Mouse (Mus musculus) hindbrain, embryonic 14.5 days (tissue): ENCODE measurements around the gene Adk. TPM values are rescaled to one million over a fixed set of nuclear protein-coding genes. Genes with fewer than 3 reads are reported as not detected.

Source experiments
- ATAC-seq: fragments of 200-750 bp; cut with Nextera tagmentation; 2 replicates; pipeline ENCODE4 v1.8.0; 2017; ENCODE audit warnings: moderate number of reproducible peaks, mild to moderate bottlenecking, moderate TSS enrichment, moderate library complexity; ENCODE audit not compliant: low FRiP score
- DNase-seq: peaks from one replicate; pipeline ENCODE4 v3.0.0-alpha.2; 2015; ENCODE audit warnings: low spot score
- H3K27ac ChIP-seq: fragments of 300-500 bp; sonication (generic); 2 replicates; pipeline ENCODE4 v1.5.1; 2014; ENCODE audit warnings: mild to moderate bottlenecking, moderate library complexity
- H3K27me3 ChIP-seq: fragments of 300-500 bp; sonication (generic); 2 replicates; pipeline ENCODE4 v1.6.1; 2014; ENCODE audit warnings: mild to moderate bottlenecking, low read length, mixed read lengths; ENCODE audit not compliant: control insufficient read depth, insufficient read depth
- H3K36me3 ChIP-seq: fragments of 300-500 bp; sonication (generic); replicated peaks from 2 replicates; pipeline ENCODE4 v1.6.1; 2014; ENCODE audit not compliant: control insufficient read depth, insufficient read depth
- H3K4me1 ChIP-seq: fragments of 300-500 bp; sonication (generic); replicated peaks from 2 replicates; pipeline ENCODE4 v1.6.1; 2014; ENCODE audit warnings: antibody characterized with exemption, low read length, mixed read lengths; ENCODE audit not compliant: control insufficient read depth, insufficient read depth
- H3K4me2 ChIP-seq: fragments of 300-500 bp; sonication (generic); replicated peaks from 2 replicates; pipeline ENCODE4 v1.6.1; 2014; ENCODE audit warnings: mild to moderate bottlenecking, moderate library complexity
- H3K4me3 ChIP-seq: fragments of 300-500 bp; sonication (generic); replicated peaks from 2 replicates; pipeline ENCODE4 v1.5.1; 2014; ENCODE audit warnings: mild to moderate bottlenecking, low read length
- H3K9ac ChIP-seq: fragments of 300-500 bp; sonication (generic); 2 replicates; pipeline ENCODE4 v1.6.1; 2014
- H3K9me3 ChIP-seq: fragments of 300-500 bp; sonication (generic); 2 replicates; pipeline ENCODE4 v1.6.1; 2016; ENCODE audit warnings: low read length; ENCODE audit not compliant: control insufficient read depth
- WGBS: fragments of 180-500 bp; shearing (Covaris S2); extraction: QIAGEN DNeasy Blood & Tissue Kit; methylation state at CpG from one replicate; pipeline ENCODE4 v1.1.7; 2014; 5-methylcytosine and 5-hydroxymethylcytosine counted together
- polyA plus RNA-seq: library from polyadenylated mRNA; unstranded; fragments of >200 nt; fragmentation: Nextera tagmentation; extraction: Ambion mirVana; gene quantifications from 2 replicates; pipeline ENCODE4 v1.2.1, GENCODE M21; 2014

The Adk gene
- polyA plus RNA-seq, 1 experiment from 2014 or later: 40.2 TPM

DNA sequence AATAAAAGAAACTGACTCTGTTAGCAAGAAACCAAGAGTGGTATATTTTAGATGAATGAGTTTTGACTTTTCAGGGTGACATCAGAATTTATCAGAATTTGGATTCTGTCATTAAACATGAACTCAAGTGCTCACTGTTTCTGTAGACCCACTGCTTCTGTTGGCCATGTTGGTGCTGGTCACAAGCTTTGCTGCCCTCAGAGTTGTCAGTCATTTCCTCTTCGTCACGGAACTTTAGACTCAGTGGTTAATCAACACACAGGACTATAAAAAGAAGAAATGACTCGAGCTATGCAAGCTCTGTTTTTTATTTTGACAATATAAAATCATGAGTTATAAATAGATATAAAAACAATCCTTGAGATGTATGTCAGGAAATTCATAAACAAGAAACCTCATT is 228.1 kb downstream of the Adk start:
- DNase-seq (no peak), ATAC-seq (no peak)
- Histone ChIP-seq H3K27ac (no peak overlapping the region), H3K9me3 (no peaks in the 10 kb centered on the region), H3K27me3 (no peaks in the 10 kb centered on the region), H3K9ac (no peak overlapping the region), H3K36me3 (no peaks in the 10 kb centered on the region), H3K4me2 (no peak overlapping the region), H3K4me3 (no peak overlapping the region), H3K4me1 (0 out of 2 replicates have a peak, but pooled peaks cover 6% of the 10 kb centered on the region)
- 79% methylated on average over 3 of the region's 3 CpGs for WGBS

- no peak for DNase-seq
- no peak overlapping the region for H3K4me3 ChIP-seq
- no peaks in the 10 kb centered on the region for H3K9me3 ChIP-seq
- no peaks in the 10 kb centered on the region for H3K36me3 ChIP-seq
- H3K27ac ChIP-seq: no peak overlapping the region
- H3K4me2 ChIP-seq: no peak overlapping the region
- no peak for ATAC-seq
- 70% methylated on average over 4 of the region's 4 CpGs for WGBS
- H3K27me3 ChIP-seq: no peaks in the 10 kb centered on the region
- H3K9ac ChIP-seq: no peak overlapping the region
- 0 out of 2 replicates have a peak, but pooled peaks cover 6% of the 10 kb centered on the region for H3K4me1 ChIP-seq
These were observed 229.1 kb downstream of the Adk start for GRCm38 (mm10) chr14:21281506-21281905.

DNA sequence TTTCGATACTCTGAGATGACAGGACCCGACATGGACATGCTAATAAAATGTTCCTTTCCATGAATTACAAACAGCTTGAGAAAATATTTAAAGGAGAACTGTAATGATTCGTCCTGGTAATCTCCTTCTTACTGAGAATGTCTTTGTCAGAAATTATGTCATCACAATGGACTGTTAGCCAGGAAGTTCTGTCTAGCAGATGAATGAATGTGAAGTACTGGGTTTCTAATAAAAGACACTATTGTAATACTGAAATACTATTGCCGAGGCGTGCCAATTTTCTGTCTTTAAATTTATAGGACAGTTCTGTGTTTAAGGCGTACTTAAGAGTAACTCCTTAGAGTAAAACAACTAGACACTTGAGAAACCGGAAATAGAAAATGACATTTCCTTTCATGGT is 231.7 kb downstream of the Adk start:
- DNase-seq (no peak), ATAC-seq (no peak)
- Histone ChIP-seq H3K9me3 (no peaks in the 10 kb centered on the region), H3K4me3 (no peak overlapping the region), H3K27me3 (no peaks in the 10 kb centered on the region), H3K9ac (no peak overlapping the region), H3K36me3 (no peaks in the 10 kb centered on the region), H3K4me1 (0 out of 2 replicates have a peak, but pooled peaks cover 6% of the 10 kb centered on the region), H3K4me2 (no peak overlapping the region), H3K27ac (no peak overlapping the region)
- WGBS: 66% methylated on average over 7 of the region's 7 CpGs

DNA sequence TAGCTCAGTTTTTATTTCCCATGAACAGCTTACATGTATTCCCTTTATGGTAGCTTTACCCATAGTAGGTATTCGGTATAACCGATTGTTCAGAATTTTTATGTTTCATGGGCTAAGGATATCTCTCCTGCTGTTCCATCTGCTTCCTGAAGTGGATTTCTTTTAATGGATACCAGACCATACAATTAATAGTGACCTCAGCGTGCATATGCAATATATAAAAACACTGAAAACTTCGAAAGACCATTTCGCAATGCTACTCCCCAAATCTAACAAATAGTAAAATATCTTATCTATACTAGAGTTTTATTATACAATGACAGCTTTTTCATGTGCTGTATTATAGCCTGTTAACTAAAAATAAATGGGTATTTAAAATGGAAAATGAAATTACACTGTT is 232.5 kb downstream of the Adk start:
- Histone ChIP-seq H3K4me3 (no peak overlapping the region), H3K4me1 (0 out of 2 replicates have a peak, but pooled peaks cover 6% of the 10 kb centered on the region), H3K4me2 (no peak overlapping the region), H3K9me3 (no peaks in the 10 kb centered on the region), H3K9ac (no peak overlapping the region), H3K27me3 (no peaks in the 10 kb centered on the region), H3K27ac (no peak overlapping the region), H3K36me3 (no peaks in the 10 kb centered on the region)
- no peak for DNase-seq
- ATAC-seq: no peak
- WGBS: 96% methylated on average over 5 of the region's 5 CpGs

GRCm38 (mm10) chr14:21286274-21286673 is 233.9 kb downstream of the Adk start:
- no peaks in the 10 kb centered on the region for H3K9me3 ChIP-seq
- 72% methylated on average over 7 of the region's 7 CpGs for WGBS
- H3K36me3 ChIP-seq: no peaks in the 10 kb centered on the region
- DNase-seq: no peak
- no peak overlapping the region for H3K4me3 ChIP-seq
- no peak overlapping the region for H3K4me2 ChIP-seq
- H3K27ac ChIP-seq: no peak overlapping the region
- no peak overlapping the region for H3K9ac ChIP-seq
- H3K4me1 ChIP-seq: 0 out of 2 replicates have a peak, but pooled peaks cover 6% of the 10 kb centered on the region
- no peak for ATAC-seq
- no peaks in the 10 kb centered on the region for H3K27me3 ChIP-seq

- Histone ChIP-seq H3K4me3 (no peak overlapping the region), H3K27me3 (no peaks in the 10 kb centered on the region), H3K36me3 (no peaks in the 10 kb centered on the region), H3K9me3 (no peaks in the 10 kb centered on the region), H3K4me2 (no peak overlapping the region), H3K9ac (no peak overlapping the region), H3K4me1 (0 out of 2 replicates have a peak, but pooled peaks cover 4% of the 10 kb centered on the region), H3K27ac (no peak overlapping the region)
- DNase-seq (no peak), ATAC-seq (no peak)
- WGBS: 68% methylated on average over 9 of the region's 9 CpGs
These were observed 235.5 kb downstream of the Adk start for GRCm38 (mm10) chr14:21287726-21288442.

GRCm38 (mm10) chr14:21299743-21300142 is 247.4 kb downstream of the Adk start:
- no peaks in the 10 kb centered on the region for H3K9me3 ChIP-seq
- no peaks in the 10 kb centered on the region for H3K36me3 ChIP-seq
- H3K4me2 ChIP-seq: no peak overlapping the region
- no peak overlapping the region for H3K27ac ChIP-seq
- no peaks in the 10 kb centered on the region for H3K4me1 ChIP-seq
- 87% methylated on average over 4 of the region's 4 CpGs for WGBS
- no peak overlapping the region for H3K4me3 ChIP-seq
- no peaks in the 10 kb centered on the region for H3K27me3 ChIP-seq
- no peak for DNase-seq
- no peak for ATAC-seq
- H3K9ac ChIP-seq: no peak overlapping the region

- Histone ChIP-seq H3K36me3 (no peaks in the 10 kb centered on the region), H3K4me3 (no peak overlapping the region), H3K9ac (no peak overlapping the region), H3K4me2 (no peak overlapping the region), H3K9me3 (no peaks in the 10 kb centered on the region), H3K27me3 (no peaks in the 10 kb centered on the region), H3K27ac (no peak overlapping the region), H3K4me1 (no peaks in the 10 kb centered on the region)
- no peak for DNase-seq
- ATAC-seq: no peak
- WGBS: 100% methylated on average over 1 of the region's 1 CpGs
These were observed 252.4 kb downstream of the Adk start for GRCm38 (mm10) chr14:21304815-21305214.

- WGBS: 76% methylated on average over 4 of the region's 4 CpGs
- no peaks in the 10 kb centered on the region for H3K36me3 ChIP-seq
- no peak overlapping the region for H3K4me3 ChIP-seq
- no peak overlapping the region for H3K4me2 ChIP-seq
- ATAC-seq: no peak
- no peak overlapping the region for H3K27ac ChIP-seq
- no peaks in the 10 kb centered on the region for H3K9me3 ChIP-seq
- H3K4me1 ChIP-seq: no peaks in the 10 kb centered on the region
- no peaks in the 10 kb centered on the region for H3K27me3 ChIP-seq
- H3K9ac ChIP-seq: no peak overlapping the region
- no peak for DNase-seq
These were observed 256.1 kb downstream of the Adk start for GRCm38 (mm10) chr14:21308349-21308936.
